Mouse (Mus musculus): ENCODE measurements around the gene Fgf3.

The Fgf3 gene

DNA sequence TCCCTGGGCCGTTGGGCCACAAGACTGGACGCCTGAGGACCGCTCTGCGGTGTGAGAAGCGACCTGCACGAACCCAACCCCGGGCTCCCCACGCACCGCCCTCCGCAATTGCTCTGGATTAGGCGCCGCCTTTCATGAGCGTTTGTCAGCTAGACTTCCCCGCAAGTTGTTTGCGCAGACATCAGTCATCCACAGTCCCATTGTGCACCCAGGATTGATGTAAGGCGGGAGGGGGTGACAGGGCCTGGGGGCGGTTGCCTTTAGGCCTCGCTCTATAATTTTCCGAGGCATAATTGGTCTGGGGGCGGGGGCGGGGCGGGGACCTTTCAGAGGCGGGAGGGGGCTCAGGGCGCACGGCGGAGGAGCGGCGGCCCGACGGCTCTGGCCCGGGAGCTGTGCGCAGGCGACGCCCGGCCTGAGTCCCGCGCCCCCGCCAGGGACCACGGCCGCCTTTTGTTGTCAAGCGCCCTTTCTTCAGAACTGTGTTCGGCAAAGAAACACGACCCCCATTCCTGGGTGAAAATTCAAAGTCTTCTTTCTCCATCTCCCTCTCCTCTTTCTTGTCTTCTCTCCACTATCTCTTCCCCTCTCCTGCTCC, at the start of gene Fgf3:
Fgf3 (plus strand) TSS at position 193 of the 598 bp plus-strand sequence.
- DNase-seq (ENCODE audit: low spot score): no peak

DNA sequence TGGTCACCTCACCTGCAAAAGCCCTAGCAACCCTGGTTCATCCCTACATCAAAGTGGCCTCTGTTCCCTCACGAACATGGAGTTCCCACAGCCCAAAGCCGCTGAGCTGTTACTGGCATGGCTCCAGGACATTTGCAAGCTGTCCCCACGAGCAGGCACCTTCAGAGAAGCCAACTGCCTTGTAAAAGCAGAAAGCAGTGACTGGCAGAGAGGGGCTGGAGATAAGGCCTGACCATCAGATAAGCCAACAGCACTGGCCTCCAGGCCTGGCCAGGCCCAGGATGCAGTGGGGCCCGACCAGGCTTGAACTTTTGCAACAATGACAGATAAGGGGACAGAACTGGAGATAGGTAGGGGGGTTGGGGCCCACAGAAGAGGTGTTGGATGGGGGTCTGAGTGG, 49.3 kb upstream of the Fgf3 start:
- DNase-seq (ENCODE audit: low spot score): no peak

- DNase-seq (ENCODE audit: low spot score): no peak
These were observed 48.0 kb upstream of the Fgf3 start for GRCm38 (mm10) chr7:144789601-144790556.

GRCm38 (mm10) chr7:144791426-144791825, 46.5 kb upstream of the Fgf3 start:
- DNase-seq (ENCODE audit: low spot score): no peak

GRCm38 (mm10) chr7:144793296-144793695, 44.6 kb upstream of the Fgf3 start:
- no peak for DNase-seq (ENCODE audit: low spot score)

- no peak for DNase-seq (ENCODE audit: low spot score)
These were observed 41.9 kb upstream of the Fgf3 start for GRCm38 (mm10) chr7:144795976-144796474.

- DNase-seq (ENCODE audit: low spot score): no peak
These were observed 40.7 kb upstream of the Fgf3 start for GRCm38 (mm10) chr7:144796986-144797735.

GRCm38 (mm10) chr7:144798471-144798870, 39.4 kb upstream of the Fgf3 start:
- DNase-seq (ENCODE audit: low spot score): no peak

- no peak for DNase-seq (ENCODE audit: low spot score)
These were observed 30.8 kb upstream of the Fgf3 start for GRCm38 (mm10) chr7:144807036-144807435.

DNA sequence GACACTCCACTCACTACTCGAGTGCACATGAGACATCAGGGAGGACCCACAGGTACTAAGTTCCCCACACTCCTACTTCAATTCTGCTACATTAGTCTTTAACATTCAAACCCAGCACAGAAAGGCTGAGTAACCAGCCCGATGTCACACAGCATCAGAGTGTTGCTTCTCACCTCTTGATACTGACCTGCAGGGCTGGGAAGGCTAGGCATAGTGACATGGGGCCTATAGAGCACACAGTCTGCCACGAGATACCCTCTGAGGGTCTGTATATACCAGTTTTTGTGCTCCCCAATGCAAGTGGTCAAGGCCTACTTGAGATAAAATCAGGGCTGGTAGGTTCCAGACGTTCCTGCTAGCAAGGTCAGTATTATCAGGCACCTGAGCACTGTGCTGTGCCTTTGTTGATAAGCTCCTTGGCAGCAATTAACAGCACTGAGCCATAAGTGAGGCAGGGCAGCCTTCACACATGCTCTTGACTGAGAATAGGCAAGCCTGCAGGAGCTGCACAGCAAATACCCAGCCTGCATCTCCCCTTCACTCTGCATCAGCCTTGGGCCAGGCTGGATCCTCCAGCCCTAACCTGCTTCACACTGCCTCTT, 29.8 kb upstream of the Fgf3 start:
- DNase-seq (ENCODE audit: low spot score): no peak

DNA sequence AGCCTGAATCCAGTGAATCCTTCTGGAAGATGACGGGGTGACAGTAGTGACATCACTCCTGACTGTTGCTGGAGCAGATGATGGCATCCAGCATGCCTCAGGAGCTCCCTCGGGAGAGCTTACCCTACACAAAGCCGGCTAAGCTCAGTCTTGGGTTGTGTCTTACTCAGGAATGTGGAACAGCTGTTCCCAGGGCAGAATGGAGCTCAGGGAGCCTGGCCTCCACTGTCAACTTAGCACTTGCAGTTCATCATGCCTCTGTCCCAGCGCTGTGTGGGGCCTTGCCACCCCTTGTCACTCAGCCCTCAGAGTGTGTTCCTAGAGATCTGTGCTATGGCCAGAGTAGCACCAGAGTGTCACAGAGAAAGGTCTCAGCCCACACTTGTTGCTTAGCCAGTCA, 26.4 kb upstream of the Fgf3 start:
- DNase-seq (ENCODE audit: low spot score): no peak

DNA sequence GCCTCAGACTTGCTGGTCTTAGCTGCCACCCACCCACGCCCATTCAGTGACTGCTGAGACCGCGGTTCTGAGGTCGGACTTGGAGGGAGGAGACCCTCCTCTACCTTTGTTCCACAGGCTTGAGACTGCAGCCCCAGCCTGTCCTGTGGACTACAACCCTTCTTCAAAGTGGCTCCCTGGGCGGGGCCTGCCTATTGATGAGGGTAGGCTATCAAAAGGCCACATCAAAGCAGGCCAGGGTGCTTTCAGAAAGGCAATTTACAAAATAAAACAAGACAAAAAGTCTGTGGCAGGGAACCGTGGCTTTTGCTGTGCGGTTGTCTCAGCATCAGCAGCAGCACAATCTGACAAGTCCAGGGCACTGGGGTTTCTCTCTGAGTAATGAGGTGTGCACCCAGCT, 16.0 kb upstream of the Fgf3 start:
- no peak for DNase-seq (ENCODE audit: low spot score)

GRCm38 (mm10) chr7:144823988-144824387, 13.9 kb upstream of the Fgf3 start:
- DNase-seq (ENCODE audit: low spot score): no peak

GRCm38 (mm10) chr7:144828369-144828768, 9.5 kb upstream of the Fgf3 start:
- DNase-seq (ENCODE audit: low spot score): no peak

GRCm38 (mm10) chr7:144838522-144839503, 930 bp downstream of the Fgf3 start:
- DNase-seq (ENCODE audit: low spot score): no peak

DNA sequence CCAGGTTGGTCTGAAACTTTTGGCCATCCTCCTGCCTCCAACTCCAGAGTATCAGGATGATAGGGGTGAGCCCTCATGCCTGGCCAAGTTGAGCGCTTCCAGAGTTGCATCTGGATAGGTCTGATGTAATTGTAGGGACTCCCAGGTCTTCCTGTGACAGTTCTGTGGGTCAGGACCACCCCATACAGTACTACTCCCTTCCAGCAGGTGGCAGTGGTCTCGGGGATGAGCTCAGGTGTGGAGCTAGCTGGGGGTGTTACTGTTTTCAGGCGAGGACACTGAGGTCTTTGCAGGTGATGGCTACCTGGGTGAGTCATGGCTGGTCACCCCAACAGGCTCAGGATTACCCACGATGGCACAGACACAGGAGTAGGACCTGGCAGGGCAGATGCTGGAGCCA, 8.3 kb downstream of the Fgf3 start:
- DNase-seq (ENCODE audit: low spot score): no peak

GRCm38 (mm10) chr7:144847067-144847466, 9.2 kb downstream of the Fgf3 start, which contains the start of gene Fgf4:
Gene Fgf4 (plus strand): TSS chr7:144847367.
- no peak for DNase-seq (ENCODE audit: low spot score)

GRCm38 (mm10) chr7:144851321-144851720, 13.4 kb downstream of the Fgf3 start:
- no peak for DNase-seq (ENCODE audit: low spot score)

DNA sequence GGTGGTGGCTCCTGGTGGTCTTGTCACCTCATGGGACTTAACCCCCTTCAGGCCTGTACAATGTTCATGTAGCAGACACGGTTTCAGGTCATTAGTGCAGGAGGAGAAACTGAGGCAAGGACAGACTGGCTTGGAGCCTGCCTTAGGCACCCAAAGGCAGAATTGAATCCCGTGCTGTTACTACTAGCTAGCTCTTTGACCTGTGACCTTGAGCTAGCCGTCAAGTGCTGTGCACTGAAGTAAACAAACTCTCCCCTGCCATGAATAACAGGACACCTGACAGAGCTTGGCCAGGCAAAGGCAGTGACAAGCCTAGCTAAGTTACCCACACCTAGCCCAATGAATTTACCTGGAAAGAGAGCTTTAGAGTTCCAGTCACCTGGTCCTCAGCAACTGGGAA, 17.1 kb downstream of the Fgf3 start:
- no peak for DNase-seq (ENCODE audit: low spot score)

- no peak for DNase-seq (ENCODE audit: low spot score)
These were observed 19.3 kb downstream of the Fgf3 start for GRCm38 (mm10) chr7:144857158-144857557.

DNA sequence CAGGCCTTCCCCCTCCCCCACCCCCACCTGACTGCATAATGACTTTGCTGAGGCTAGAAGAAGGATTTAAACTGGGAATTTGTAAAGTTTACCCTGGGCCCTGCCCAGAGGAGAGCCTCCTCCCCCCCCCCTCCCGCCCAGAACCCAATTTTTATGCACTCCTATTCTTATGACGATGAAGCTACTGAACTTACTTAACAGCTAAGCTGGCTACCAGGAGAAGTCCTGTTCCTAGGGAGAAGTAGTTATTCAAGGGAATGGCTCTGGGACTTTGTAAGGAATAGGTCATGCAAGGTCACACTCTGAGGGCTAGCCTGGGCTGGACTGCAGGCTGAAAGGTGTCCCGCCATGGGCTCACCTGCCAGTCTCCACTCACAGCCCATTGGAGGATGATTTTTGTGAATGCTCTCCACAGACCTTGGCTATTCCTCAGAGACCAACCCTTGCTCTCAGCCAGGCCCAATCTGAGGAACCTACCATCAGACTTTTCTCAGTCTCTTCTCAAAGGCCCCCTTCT, 20.0 kb downstream of the Fgf3 start:
- no peak for DNase-seq (ENCODE audit: low spot score)

All from ovary, postnatal 14 days (tissue).